Mouse (Mus musculus) erythroblast, embryonic 14.5 days (primary cell): ENCODE results near the gene Inhbc. TPM values are rescaled to one million over a fixed set of nuclear protein-coding genes. Genes with fewer than 3 reads are reported as not detected.

ENCODE experiments used
- H3K27me3 ChIP-seq: 2 replicates; pipeline ENCODE4 v1.6.1; 2012; ENCODE audit warnings: inconsistent platforms; ENCODE audit not compliant: control insufficient read depth
- H3K36me3 ChIP-seq: 2 replicates; pipeline ENCODE4 v1.6.1; 2012; ENCODE audit warnings: mild to moderate bottlenecking, inconsistent platforms; ENCODE audit not compliant: control insufficient read depth
- H3K4me1 ChIP-seq: 2 replicates; pipeline ENCODE4 v1.6.1; 2012; ENCODE audit warnings: inconsistent platforms; ENCODE audit not compliant: control insufficient read depth
- H3K4me3 ChIP-seq: replicated peaks from 2 replicates; pipeline ENCODE3; 2012; ENCODE audit warnings: moderate library complexity, mild to moderate bottlenecking, inconsistent platforms
- H3K9me3 ChIP-seq: 2 replicates; pipeline ENCODE4 v1.6.1; 2012; ENCODE audit warnings: low read length, inconsistent platforms, mixed read lengths; ENCODE audit not compliant: control insufficient read depth
- GATA1 ChIP-seq: IDR thresholded peaks from 2 replicates; pipeline ENCODE4 v1.6.1; 2012; ENCODE audit warnings: low read length, inconsistent platforms, mixed read lengths
- TAL1 ChIP-seq: IDR thresholded peaks from 3 replicates; pipeline ENCODE4 v1.6.1; 2012; ENCODE audit warnings: low read length, inconsistent platforms, mixed read lengths
- polyA plus RNA-seq: library from polyadenylated mRNA; stranded (reverse); fragments of >175 nt; gene quantifications from 2 replicates; pipeline ENCODE4 v1.2.3, GENCODE M21; 2012

Inhbc gene
- not detected in 2 replicates for polyA plus RNA-seq

DNA sequence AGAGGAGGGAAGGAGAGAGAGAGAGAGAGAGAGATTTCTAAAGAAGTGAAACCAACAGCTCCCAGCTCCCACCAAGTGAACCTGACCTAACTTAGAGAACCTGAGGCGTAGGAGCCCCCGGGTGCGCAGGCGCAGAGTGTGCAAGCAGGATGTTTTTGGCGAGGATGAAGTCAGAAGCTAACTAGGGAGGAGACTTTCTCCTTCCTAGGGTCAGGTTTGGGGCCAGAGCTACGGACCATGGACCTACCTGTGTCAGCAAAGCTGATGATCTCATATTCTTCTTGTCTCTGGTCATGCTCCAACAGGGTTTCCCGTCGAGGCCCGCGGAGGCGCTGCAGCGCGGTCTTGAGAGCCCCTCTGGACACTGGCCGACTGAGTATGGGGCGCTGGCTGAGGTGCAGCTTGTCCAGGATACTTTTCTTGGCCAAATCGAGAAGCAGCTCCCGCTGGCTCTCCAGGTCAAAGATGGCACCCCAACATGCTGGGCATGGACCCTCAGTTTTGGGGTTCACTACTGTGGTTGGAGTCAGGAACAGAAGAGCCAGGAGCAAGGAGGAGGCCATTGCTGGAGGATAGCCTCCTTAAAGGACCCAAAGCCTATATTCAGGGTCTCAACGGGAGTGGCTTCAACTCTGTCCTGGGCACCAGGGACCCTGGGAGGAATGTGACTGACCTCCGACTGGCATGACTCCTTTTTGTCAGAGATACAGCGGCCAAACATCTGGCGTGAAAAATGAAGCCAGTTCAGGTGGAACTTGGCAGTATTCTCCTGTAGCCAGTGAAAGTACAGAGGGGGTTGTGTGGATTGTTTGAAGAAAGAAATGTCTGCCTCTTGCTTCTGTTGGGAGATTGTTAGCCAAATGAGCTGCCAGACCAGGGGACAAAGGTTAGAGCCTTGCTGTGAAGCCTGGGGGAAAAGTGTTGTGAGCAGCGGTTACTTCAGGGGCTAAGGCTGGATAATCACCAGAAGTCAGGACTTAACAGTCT, at the start of gene Inhbc:
Gene Inhbc (minus strand): TSS at position 598 of the 987 bp plus-strand sequence.
- TF ChIP-seq GATA1 = no peak
- no peaks in the 10 kb centered on the region for H3K27me3 ChIP-seq
- H3K4me3 ChIP-seq = no peak within 1 kb of the TSS
- no peaks in the 10 kb centered on the region for H3K9me3 ChIP-seq
- H3K4me1 ChIP-seq = no peaks in the 10 kb centered on the region
- H3K36me3 ChIP-seq = no peaks in the 10 kb centered on the region

DNA sequence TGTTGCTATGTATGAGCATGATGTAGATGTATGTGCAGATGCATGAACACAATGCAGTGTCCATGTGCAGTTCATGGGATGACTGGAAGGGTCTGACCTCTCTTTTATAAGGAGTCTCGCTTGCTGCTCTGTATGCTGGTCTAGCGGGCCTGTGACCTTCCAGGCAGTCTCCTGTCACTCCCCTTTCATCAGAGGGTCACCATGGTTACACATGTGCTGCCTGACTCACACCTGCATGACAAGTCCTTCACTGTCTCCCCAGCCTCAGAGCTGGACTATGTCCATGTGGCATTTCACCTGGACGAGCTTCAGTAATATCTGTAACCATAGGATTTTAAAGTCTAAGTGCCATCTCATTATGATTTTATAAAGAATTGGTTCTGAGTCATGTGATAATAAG, 43.9 kb upstream of the Inhbc start:
- H3K9me3 ChIP-seq = no peaks in the 10 kb centered on the region
- no peaks in the 10 kb centered on the region for H3K4me1 ChIP-seq
- TF ChIP-seq GATA1 (no peak), TAL1 (no peak)
- peaks cover 8% of the 10 kb centered on the region for H3K36me3 ChIP-seq
- H3K4me3 ChIP-seq = no peak overlapping the region
- no peaks in the 10 kb centered on the region for H3K27me3 ChIP-seq

DNA sequence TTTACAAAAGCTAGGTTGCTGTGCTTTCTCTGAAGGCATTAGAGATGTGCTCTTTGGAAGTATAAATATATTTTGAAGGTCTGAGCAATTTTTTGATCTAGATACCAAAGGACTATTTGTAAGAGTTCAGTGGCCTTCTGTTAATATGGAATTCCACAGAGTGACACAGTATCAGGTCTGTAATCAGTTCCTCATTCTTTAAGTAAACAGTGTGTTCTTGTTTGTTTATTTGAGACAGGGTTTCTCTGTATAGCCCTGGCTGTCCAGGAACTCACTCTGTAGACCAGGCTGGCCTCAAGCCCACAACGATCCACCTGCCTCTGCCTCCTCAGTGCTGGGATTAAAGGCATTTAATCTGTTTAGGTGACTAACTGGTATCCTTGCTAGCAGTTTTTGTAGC, 43.4 kb upstream of the Inhbc start:
- H3K27me3 ChIP-seq = no peaks in the 10 kb centered on the region
- H3K9me3 ChIP-seq = no peaks in the 10 kb centered on the region
- H3K4me3 ChIP-seq = no peak overlapping the region
- peaks cover 8% of the 10 kb centered on the region for H3K36me3 ChIP-seq
- TF ChIP-seq TAL1 (no peak), GATA1 (no peak)
- no peaks in the 10 kb centered on the region for H3K4me1 ChIP-seq

DNA sequence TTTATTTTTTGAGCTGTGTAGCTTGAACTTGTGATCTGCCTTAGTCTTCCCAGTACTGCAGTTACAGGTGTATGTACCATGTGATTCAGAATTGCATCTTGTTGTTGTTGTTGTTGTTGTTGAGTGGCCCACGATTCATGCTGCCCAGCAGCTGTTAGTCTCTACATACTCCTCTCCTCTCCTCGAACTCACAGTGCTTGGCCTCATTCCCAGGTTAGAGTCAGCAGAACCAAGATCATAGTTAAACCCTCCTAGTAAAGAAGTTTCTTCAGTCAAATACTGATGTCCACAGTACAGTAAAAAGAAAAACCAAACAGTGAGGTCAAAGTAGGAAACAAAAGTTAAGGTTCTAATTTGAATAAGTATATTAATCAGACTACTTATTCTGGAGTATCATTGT, 42.5 kb upstream of the Inhbc start:
- Histone ChIP-seq H3K27me3 (no peaks in the 10 kb centered on the region), H3K4me3 (no peak overlapping the region), H3K36me3 (peaks cover 12% of the 10 kb centered on the region), H3K4me1 (no peaks in the 10 kb centered on the region), H3K9me3 (no peaks in the 10 kb centered on the region)
- TF ChIP-seq TAL1 = no peak
- no peak for TF ChIP-seq GATA1

DNA sequence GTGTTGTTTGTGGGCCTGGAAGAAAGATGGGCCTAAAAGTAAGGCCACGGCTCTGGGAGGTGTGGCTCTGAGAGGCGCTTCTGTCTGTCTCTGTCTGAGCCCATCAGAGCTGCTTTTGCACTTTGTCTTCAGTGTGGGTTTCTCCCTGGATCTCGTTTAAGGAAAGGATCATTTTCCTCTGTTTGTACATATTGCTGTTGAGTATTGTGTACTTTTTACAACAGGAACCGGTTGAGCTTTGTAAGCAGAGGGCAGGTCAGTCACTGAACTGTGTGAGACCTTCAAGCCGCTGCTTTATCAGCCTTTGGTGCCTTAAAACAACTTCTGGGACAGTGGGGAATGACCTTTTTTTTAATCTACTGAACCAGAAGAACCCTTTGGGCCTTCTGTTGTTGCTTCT, 41.9 kb upstream of the Inhbc start:
- peaks cover 13% of the 10 kb centered on the region for H3K36me3 ChIP-seq
- no peak overlapping the region for H3K4me3 ChIP-seq
- H3K27me3 ChIP-seq = no peaks in the 10 kb centered on the region
- no peaks in the 10 kb centered on the region for H3K9me3 ChIP-seq
- no peak for TF ChIP-seq GATA1
- no peak for TF ChIP-seq TAL1
- no peaks in the 10 kb centered on the region for H3K4me1 ChIP-seq

DNA sequence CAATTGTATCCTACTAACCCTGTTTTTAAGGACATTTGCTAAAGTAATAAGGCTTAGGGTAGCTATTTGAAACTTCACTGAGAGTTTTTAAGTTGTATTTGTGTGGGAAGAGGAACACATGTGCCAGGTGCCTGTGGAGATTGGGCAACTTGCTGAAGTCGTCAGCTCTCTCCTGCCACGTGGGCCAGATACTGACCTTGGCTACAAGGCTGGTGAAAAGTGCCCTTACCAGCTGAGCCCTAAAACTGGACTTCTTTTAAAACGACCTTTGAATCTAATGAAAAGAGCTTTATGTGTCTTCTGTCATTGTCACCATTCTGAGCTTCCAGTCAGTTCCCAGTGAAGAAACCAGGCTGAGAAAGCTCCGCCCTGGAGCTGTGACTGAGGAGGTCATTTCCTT, 37.2 kb upstream of the Inhbc start:
- TF ChIP-seq GATA1 (no peak), TAL1 (no peak)
- Histone ChIP-seq H3K4me1 (no peaks in the 10 kb centered on the region), H3K36me3 (peaks cover 14% of the 10 kb centered on the region), H3K4me3 (no peak overlapping the region), H3K27me3 (no peaks in the 10 kb centered on the region), H3K9me3 (no peaks in the 10 kb centered on the region)

DNA sequence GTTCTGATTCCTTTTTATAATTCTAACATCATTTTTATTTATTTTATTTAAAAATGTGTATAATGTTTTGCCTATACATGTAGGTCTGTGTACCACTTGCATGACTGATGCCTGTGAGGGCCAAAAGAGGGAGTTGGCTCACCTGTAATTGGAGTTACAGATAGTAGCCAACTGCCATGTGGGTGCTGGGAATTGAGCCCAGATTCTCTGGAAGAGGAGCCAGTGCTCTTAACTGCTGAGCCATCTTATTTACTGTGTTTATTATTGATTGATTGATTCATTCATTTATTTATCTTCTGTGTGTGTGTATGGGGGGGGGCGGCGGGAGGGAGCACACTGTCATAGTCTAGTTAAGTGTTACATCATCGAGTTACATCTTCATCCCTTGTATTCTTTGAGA, 34.5 kb upstream of the Inhbc start:
- H3K9me3 ChIP-seq = no peaks in the 10 kb centered on the region
- H3K4me1 ChIP-seq = no peaks in the 10 kb centered on the region
- no peak overlapping the region for H3K4me3 ChIP-seq
- TF ChIP-seq TAL1 (no peak), GATA1 (no peak)
- H3K36me3 ChIP-seq = peaks cover 34% of the 10 kb centered on the region
- H3K27me3 ChIP-seq = no peaks in the 10 kb centered on the region

DNA sequence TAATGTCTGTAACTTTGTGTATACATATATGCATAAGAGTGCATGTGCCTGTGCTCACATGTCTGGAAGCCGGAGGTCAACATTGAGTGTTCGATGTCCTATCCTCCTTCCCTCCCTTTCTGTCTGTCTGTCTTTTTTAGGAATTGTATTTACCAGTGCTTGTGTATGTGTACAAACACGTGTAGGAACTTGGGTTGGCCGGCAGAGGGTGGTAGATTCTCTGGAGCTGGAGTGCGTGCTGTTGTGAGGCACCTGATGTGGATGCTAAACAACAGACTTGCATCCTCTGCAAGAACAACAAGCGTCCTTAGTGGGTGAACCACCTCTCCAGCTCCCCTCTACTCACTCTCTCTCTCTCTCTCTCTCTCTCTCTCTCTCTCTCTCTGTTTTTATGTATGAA, 21.5 kb upstream of the Inhbc start:
- TF ChIP-seq TAL1 (no peak), GATA1 (no peak)
- H3K9me3 ChIP-seq = no peaks in the 10 kb centered on the region
- H3K4me3 ChIP-seq = no peak overlapping the region
- H3K36me3 ChIP-seq = peaks cover 27% of the 10 kb centered on the region
- H3K27me3 ChIP-seq = no peaks in the 10 kb centered on the region
- peaks cover 7% of the 10 kb centered on the region; the same call in 1 of the 2 replicates for H3K4me1 ChIP-seq

DNA sequence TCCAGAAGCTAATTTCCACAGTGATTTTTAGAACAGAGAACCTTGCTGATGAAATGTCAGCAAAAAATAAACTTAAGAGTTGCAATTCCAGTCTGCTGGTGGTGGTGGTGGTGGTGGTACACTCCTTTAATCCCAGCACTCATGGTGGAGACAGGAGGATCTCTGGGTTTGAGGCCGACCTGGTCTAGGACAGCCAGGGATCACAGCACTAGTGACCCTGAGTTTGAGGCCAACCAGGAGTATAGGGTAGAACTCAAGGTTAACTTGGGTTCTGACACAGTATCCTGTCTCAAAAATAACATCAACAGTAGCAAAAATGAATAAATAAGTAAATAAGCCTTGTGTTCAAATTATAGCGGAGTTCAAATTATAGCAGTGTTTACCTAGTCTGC, 11.5 kb upstream of the Inhbc start:
- Histone ChIP-seq H3K9me3 (no peaks in the 10 kb centered on the region), H3K4me3 (peak overlapping the region; percentile 87), H3K36me3 (peaks cover 2% of the 10 kb centered on the region), H3K27me3 (no peaks in the 10 kb centered on the region), H3K4me1 (peaks cover 24% of the 10 kb centered on the region)
- no peak for TF ChIP-seq GATA1
